Mouse (Mus musculus) right cerebral cortex, postnatal 25 days (tissue): Measurements from ENCODE around the gene D17Wsu92e.

ENCODE experiments used
- DNase-seq: peaks from one replicate; pipeline ENCODE4 v3.0.0; 2022

Gene D17Wsu92e

DNA sequence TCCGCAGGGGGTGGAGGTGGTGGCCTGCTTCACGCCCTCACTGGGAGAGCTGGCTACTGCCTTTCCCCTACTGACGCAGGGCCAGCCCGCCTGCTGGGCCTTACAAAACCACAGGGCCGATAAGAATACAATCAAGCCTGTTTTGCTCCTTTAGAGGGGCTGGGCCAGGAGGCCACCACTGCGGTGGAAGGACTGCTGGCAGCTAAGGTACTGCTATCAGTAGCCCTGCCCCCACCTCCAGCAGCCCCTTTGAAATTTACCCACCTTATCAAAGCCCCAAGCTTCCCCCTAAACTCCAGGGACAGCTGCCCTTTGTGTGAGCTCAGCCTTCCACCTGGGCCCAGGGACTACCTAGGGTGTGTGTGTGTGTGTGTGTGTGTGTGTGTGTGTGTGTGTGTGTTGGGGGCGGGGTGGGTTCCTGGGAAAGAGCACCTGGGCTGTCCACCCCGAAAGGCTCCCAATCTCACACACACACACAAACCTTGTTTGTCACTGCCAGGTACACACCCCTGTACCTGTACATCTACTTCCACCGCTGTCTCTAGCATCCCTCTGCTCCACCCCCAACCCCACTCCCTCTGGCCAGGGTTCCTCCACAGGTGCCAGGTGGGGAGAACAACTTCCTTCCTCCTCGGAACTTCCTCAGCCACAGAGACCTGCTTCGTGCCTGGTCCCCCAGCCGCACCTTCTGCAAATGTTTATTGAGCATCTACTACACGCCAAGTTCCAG, 85.9 kb downstream of the D17Wsu92e start:
- no peak for DNase-seq

DNA sequence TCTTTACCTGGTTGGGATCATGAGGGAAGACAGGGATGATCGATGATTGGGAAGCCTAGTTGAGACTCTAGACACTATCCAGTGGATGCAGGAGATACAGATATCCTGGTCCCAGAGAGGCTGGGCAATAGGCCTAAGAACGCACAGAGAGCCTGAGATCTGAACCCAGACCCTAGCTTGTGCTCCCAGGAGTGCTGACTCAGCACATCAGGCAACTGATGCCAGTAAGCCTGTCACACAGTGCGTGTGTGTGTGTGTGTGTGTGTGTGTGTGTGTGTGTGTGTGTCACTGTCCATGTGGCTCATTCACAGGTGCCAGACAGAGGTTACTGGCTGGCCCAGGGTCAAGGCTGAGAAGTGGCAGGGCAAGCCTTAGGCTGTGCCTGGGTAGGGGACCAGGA, 87.8 kb downstream of the D17Wsu92e start:
- DNase-seq = no peak

DNA sequence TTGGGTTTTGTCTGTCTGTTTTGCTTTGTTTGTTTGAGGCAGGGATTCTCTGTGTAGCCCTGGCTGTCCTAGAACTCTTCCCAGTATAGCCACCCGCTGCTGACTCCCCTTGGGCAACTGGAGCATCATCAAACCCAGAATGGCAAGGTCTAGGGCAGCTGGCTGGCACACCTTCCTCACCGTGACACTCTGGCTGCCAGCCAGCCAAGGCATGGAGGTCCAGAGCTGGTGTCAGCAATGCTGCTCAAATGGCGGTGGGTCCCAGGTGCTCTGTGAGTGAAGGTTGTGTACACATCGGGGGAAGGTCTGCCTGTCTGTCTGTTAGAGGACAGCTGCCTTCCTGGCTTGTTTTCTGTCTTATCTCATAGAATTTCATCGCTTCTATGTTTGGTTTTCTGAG, 88.3 kb downstream of the D17Wsu92e start:
- DNase-seq = no peak

GRCm38 (mm10) chr17:27728770-27729169, 91.7 kb downstream of the D17Wsu92e start, which contains the start of gene Spdef:
Gene Spdef, minus strand, starts transcription at chr17:27728955.
- DNase-seq = no peak

DNA sequence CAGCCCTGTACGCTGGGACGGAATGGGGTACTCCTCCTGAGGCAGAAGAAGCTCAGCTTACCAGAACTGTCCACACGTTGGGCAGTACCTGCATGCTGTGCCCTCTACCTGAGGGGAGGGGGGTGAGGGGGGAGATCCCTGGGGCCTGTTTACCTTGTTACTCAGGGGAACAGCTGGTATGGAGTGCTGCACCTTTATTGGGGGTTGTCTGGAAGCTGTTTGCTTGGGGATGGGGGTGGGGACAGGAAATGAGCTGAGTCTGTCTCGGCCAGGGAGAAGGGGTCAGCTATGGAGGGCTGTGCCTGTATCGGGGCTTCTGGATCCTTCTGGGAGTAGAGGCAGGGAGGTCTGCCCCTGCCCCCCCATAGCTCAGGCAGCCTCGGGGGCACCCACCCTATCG, 93.9 kb downstream of the D17Wsu92e start:
- DNase-seq = no peak

DNA sequence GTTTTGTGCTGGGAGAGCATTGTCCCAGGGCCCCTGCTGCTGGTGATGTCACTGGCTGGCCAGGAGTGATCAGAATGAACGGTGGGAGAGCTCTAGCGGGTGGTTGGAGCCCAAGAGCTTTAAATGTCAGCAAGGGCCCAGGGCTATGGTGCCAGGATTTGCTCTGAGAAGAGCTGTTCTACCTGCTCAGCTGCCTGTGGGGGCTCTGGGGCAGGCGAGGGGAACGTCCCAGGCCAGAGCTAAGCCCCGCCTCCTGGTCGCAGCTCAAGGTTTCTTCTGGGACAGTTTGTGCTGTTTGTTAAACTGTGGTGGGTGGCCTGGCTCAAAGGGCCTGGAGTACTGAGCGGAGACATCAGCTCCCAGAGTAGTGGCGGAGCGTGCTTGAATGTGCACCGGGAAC, 95.0 kb downstream of the D17Wsu92e start:
- DNase-seq = no peak

- DNase-seq = no peak
These were observed 95.4 kb downstream of the D17Wsu92e start for GRCm38 (mm10) chr17:27725011-27725410.

GRCm38 (mm10) chr17:27724327-27724726, 96.1 kb downstream of the D17Wsu92e start:
- DNase-seq = no peak

DNA sequence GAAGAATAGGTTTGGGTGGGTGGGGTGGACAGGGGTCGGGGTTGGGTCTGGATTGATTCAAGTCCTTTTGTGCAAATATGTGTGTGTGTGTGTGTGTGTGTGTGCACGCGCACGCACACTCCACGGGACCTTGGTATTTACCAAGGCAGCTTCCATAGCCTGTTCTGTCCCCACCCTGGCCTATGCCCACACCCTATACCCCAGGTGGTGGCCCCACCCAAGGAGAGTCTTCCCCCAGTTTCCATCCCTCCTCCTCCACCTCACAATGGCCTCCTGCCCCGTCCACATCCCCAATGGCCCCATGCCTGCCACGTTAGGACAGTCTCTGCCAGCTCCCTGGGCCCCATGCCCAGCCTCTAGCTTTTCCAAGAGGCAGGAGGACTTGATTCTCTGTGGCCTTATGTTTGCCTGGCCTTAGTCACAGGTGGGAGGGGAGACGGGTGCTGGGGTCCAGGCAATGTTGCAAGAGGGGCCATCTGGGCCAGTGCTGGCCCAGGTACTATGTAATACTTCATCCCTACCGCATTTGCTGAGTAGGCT, 99.3 kb downstream of the D17Wsu92e start:
- DNase-seq = no peak

DNA sequence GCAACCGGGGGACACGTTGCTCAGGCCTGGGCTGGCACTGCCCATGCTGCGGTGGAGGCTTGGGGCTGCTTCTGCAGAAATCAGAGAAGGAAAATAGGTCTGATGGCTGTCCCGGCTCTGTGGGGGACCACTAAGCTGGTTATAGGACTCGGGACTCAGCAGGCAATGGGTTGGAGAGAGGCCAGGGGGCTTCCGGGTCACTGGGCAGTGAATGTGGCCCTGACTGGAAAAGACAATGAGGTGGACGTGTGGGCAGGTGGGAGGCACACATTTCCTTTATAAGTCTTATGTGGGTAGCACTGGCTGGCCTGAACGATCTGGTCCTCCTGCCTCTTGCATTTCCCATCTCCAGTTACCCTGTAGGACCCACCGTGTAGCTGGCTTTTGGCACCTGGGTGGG, 100.1 kb downstream of the D17Wsu92e start:
- no peak for DNase-seq

GRCm38 (mm10) chr17:27719663-27720062, 100.8 kb downstream of the D17Wsu92e start:
- no peak for DNase-seq

GRCm38 (mm10) chr17:27718250-27718649, 102.2 kb downstream of the D17Wsu92e start:
- DNase-seq = no peak

GRCm38 (mm10) chr17:27716804-27717203, 103.6 kb downstream of the D17Wsu92e start:
- DNase-seq = no peak

DNA sequence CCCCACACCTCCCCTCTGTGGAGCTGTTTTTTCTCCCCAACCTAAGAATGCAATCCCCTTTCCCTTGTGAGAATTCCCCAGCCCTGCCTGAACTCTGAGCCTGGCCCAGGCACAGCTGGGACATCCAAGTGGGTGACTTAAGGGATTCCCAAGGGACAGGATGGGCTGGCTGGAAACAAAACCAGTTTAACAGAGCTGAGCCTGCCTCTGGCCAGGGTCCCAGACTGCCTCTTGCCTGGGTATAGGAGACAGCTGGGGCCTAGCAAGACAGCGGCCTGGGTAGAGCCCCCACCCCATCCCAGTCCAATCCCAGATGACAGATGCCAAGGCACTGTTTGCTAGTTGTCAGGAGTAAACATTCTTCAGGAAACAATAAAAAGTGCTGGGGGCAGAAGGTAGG, 107.6 kb downstream of the D17Wsu92e start:
- DNase-seq = no peak

GRCm38 (mm10) chr17:27709650-27710049, 110.8 kb downstream of the D17Wsu92e start:
- DNase-seq = no peak

GRCm38 (mm10) chr17:27707954-27708661, 112.3 kb downstream of the D17Wsu92e start:
- no peak for DNase-seq

DNA sequence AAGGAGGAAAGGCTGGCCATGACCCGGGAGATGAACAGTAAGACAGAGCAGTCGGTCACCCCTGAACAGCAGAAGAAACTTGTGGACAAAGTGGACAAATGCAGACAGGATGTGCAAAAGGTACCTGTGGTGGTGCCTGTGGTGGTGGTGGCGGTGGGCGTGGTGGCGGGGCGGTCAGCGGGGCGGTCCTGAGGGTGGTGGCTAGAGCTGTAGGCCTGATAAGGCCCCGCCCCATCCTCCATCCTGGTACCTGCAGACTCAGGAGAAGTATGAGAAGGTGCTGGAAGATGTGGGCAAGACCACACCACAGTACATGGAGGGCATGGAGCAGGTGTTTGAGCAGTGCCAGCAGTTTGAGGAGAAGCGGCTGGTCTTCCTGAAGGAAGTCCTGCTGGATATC, 114.8 kb downstream of the D17Wsu92e start:
- no peak for DNase-seq

DNA sequence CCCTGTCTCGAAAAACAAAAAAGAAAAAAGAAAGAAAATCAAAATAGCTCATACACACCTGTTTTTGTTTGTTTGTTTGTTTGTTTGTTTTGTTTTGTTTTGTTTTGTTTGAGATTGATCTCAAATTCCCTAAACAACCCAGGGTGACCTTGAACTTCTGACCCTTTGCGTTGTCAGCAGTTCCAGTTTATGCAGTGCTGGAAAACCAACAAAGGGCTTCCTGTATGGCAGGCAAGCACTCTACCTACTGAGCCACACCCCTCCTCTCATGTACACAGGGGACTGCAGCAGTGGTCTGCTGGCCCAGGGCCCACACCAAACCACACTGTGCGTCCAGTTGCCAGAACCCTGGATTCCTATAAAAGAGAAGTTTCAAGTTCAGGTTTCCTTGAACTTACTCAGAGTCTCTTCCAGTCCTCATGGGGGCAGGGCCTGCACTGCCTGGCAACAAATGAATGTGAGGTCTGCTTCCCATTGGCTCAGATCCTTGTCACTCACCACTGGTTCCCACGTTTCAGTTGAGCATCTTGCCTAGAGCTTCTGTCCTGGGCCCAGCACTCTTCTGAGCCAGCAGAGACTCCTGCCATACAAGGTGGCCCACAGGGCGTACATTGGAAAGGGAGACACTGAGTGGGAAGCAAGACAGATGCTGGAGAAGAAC, 116.4 kb downstream of the D17Wsu92e start:
- no peak for DNase-seq

GRCm38 (mm10) chr17:27702518-27702917, 117.9 kb downstream of the D17Wsu92e start:
- no peak for DNase-seq

DNA sequence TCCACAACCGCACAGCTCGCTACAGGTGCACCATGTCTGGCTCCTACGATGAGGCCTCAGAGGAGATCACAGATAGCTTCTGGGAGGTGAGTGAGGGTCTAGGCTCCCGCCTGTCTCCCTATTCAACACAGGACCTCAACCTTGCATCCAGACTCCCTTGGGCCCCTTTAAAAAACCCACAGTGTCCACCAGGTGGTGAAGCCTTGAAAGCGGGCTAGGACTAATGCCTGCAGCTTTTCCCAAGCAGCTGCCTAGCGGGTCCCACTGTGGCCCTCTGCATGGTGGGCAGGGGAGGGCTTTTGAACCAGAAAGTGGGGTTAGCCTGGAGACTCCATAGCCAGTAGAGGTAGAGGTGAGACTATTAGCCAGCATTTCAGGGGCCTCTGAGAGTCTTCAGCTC, 118.6 kb downstream of the D17Wsu92e start:
- no peak for DNase-seq
